Mouse (Mus musculus) natural killer cell, adult 2 months (primary cell): Measurements from ENCODE around the gene Cd79b.
A peak's percentile ranks its signal among the peaks of the same experiment; 100 is the strongest.
"Not testable (repeated sequence)": the region's sequence is repeated elsewhere in the genome, so short reads cannot be mapped to it uniquely, and the experiment has no call there.

Experiments
- DNase-seq, 2 experiments: peaks; one replicate each; pipeline ENCODE4 v3.0.0; 2022; ENCODE audit warnings: low spot score in 2 of 2

Gene Cd79b

GRCm38 (mm10) chr11:106314333-106314812, at the start of gene Cd79b:
Gene Cd79b (minus strand): TSS chr11:106314762.
- peak in 1 of 2 experiments; percentile 79 for DNase-seq

GRCm38 (mm10) chr11:106359350-106359749, 44.8 kb upstream of the Cd79b start:
- DNase-seq, result peak in 1 of 2 experiments; percentile 31

- DNase-seq, result no peak
Measured at GRCm38 (mm10) chr11:106355382-106356128, 41.0 kb upstream of the Cd79b start.

GRCm38 (mm10) chr11:106354181-106354580, 39.6 kb upstream of the Cd79b start:
- no peak for DNase-seq

GRCm38 (mm10) chr11:106353188-106353587, 38.6 kb upstream of the Cd79b start, which contains the start of gene Scn4a:
Gene Scn4a (minus strand): TSS chr11:106353288.
- DNase-seq, result no peak

- DNase-seq, result no peak
Measured at GRCm38 (mm10) chr11:106351941-106352340, 37.4 kb upstream of the Cd79b start.

- no peak for DNase-seq
Measured at GRCm38 (mm10) chr11:106351253-106351652, 36.7 kb upstream of the Cd79b start.

- no peak for DNase-seq
Measured at GRCm38 (mm10) chr11:106350853-106351252, 36.3 kb upstream of the Cd79b start.

GRCm38 (mm10) chr11:106349772-106350171, 35.2 kb upstream of the Cd79b start:
- DNase-seq, result no peak

GRCm38 (mm10) chr11:106344910-106345309, 30.3 kb upstream of the Cd79b start:
- DNase-seq, result no peak

- DNase-seq, result no peak
Measured at GRCm38 (mm10) chr11:106340990-106341520, 26.5 kb upstream of the Cd79b start.

GRCm38 (mm10) chr11:106339323-106339722, 24.8 kb upstream of the Cd79b start:
- DNase-seq, result not testable (repeated sequence)

- DNase-seq, result no peak
Measured at GRCm38 (mm10) chr11:106338870-106339269, 24.3 kb upstream of the Cd79b start.

GRCm38 (mm10) chr11:106338029-106338428, 23.5 kb upstream of the Cd79b start:
- DNase-seq, result no peak

GRCm38 (mm10) chr11:106334066-106334465, 19.5 kb upstream of the Cd79b start:
- DNase-seq, result no peak

- no peak for DNase-seq
Measured at GRCm38 (mm10) chr11:106332458-106332857, 17.9 kb upstream of the Cd79b start.

GRCm38 (mm10) chr11:106329682-106330081, 15.1 kb upstream of the Cd79b start:
- peak in 1 of 2 experiments; percentile 65 for DNase-seq

- no peak for DNase-seq
Measured at GRCm38 (mm10) chr11:106329128-106329527, 14.6 kb upstream of the Cd79b start.

- DNase-seq, result no peak
Measured at GRCm38 (mm10) chr11:106328521-106328920, 14.0 kb upstream of the Cd79b start.

GRCm38 (mm10) chr11:106326475-106326874, 11.9 kb upstream of the Cd79b start:
- DNase-seq, result no peak

GRCm38 (mm10) chr11:106325566-106326206, 11.1 kb upstream of the Cd79b start:
- peak; percentile 22 to 77 for DNase-seq

- peak in 1 of 2 experiments; percentile 70 for DNase-seq
Measured at GRCm38 (mm10) chr11:106324858-106325257, 10.3 kb upstream of the Cd79b start.
